Mouse (Mus musculus) stomach, postnatal 0 days (tissue): ENCODE results near the gene Slc8a3.

Experiments
- CTCF ChIP-seq: IDR thresholded peaks from 2 replicates; pipeline ENCODE4 v1.5.1; 2016; ENCODE audit warnings: antibody characterized with exemption, low read depth, mild to moderate bottlenecking, moderate library complexity
- EP300 ChIP-seq: optimal IDR thresholded peaks from 2 replicates; pipeline ENCODE3; 2016; ENCODE audit warnings: antibody characterized with exemption

DNA sequence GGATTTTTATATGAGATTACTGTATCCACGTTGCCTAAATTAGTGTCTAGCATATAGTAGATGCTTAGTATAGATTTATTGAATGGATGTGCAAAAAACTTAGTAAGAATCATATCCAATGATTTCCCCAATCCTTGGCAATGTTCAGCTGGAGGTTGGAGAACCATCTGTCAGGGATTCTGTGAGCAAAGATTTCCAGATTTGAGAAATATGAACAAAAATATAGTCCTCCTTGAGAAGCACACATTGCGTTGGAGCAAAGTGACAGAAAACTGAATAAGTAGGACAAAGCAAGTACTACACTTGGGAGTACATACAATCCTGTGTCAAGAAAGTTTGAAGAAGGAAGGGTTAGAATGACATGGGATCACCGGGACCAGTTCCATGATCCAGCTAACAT lies 8.9 kb downstream of the Slc8a3 start:
- no peak for TF ChIP-seq CTCF
- no peak for TF ChIP-seq EP300
